Mouse (Mus musculus): ENCODE data around the gene Il19. TPM values are rescaled to one million over a fixed set of nuclear protein-coding genes. Genes with fewer than 3 reads are reported as not detected.

The Il19 gene
- polyA plus RNA-seq, 1 experiment from 2014 or later, result not detected

GRCm38 (mm10) chr1:130918323-130918980 lies 21.5 kb downstream of the Il19 start:
- no peak for ATAC-seq (ENCODE audit: low FRiP score, low read depth)
- H3K27ac ChIP-seq, result no peak overlapping the region
- H3K4me1 ChIP-seq, result no peaks in the 10 kb centered on the region
- H3K4me2 ChIP-seq (replicated peaks), result no peak overlapping the region
- no peaks in the 10 kb centered on the region for H3K27me3 ChIP-seq (replicated peaks)
- H3K9me3 ChIP-seq, result no peaks in the 10 kb centered on the region
- 86% methylated on average over 1 of the region's 1 CpGs for WGBS
- no peaks in the 10 kb centered on the region for H3K36me3 ChIP-seq
- H3K4me3 ChIP-seq, result no peak overlapping the region
- H3K9ac ChIP-seq, result no peak overlapping the region

GRCm38 (mm10) chr1:130911401-130912010 lies 28.4 kb downstream of the Il19 start, which contains the start of gene Il20:
Gene Il20, minus strand, starts transcription at chr1:130911451.
- H3K4me1 ChIP-seq, result no peaks in the 10 kb centered on the region
- H3K4me3 ChIP-seq, result no peak within 1 kb of the TSS
- no peak within 1 kb of the TSS for H3K9ac ChIP-seq
- H3K27ac ChIP-seq, result no peak within 1 kb of the TSS
- WGBS, result 80% methylated on average over 12 of the region's 12 CpGs
- no peaks in the 10 kb centered on the region for H3K27me3 ChIP-seq (replicated peaks)
- H3K4me2 ChIP-seq (replicated peaks), result no peak within 1 kb of the TSS
- H3K9me3 ChIP-seq, result no peaks in the 10 kb centered on the region
- ATAC-seq (ENCODE audit: low FRiP score, low read depth), result no peak
- no peaks in the 10 kb centered on the region for H3K36me3 ChIP-seq

- Histone ChIP-seq H3K9ac (no peak overlapping the region), H3K36me3 (no peaks in the 10 kb centered on the region), H3K9me3 (no peaks in the 10 kb centered on the region), H3K4me2 (replicated peaks) (no peak overlapping the region), H3K4me1 (no peaks in the 10 kb centered on the region), H3K4me3 (no peak overlapping the region), H3K27me3 (replicated peaks) (no peaks in the 10 kb centered on the region), H3K27ac (no peak overlapping the region)
- no peak for ATAC-seq (ENCODE audit: low FRiP score, low read depth)
- 85% methylated on average over 7 of the region's 7 CpGs for WGBS
These were observed 37.4 kb downstream of the Il19 start for GRCm38 (mm10) chr1:130902505-130902904.

GRCm38 (mm10) chr1:130894468-130894867 lies 45.4 kb downstream of the Il19 start:
- Histone ChIP-seq H3K4me1 (no peaks in the 10 kb centered on the region), H3K36me3 (no peaks in the 10 kb centered on the region), H3K9ac (no peak overlapping the region), H3K27me3 (replicated peaks) (no peaks in the 10 kb centered on the region), H3K9me3 (no peaks in the 10 kb centered on the region), H3K4me2 (replicated peaks) (no peak overlapping the region), H3K27ac (no peak overlapping the region), H3K4me3 (no peak overlapping the region)
- WGBS, result 84% methylated on average over 6 of the region's 6 CpGs
- no peak for ATAC-seq (ENCODE audit: low FRiP score, low read depth)

- Histone ChIP-seq H3K27ac (no peak overlapping the region), H3K4me3 (no peak overlapping the region), H3K27me3 (replicated peaks) (no peaks in the 10 kb centered on the region), H3K9me3 (no peaks in the 10 kb centered on the region), H3K4me1 (no peaks in the 10 kb centered on the region), H3K36me3 (no peaks in the 10 kb centered on the region), H3K4me2 (replicated peaks) (no peak overlapping the region), H3K9ac (no peak overlapping the region)
- 79% methylated on average over 9 of the region's 9 CpGs for WGBS
- no peak for ATAC-seq (ENCODE audit: low FRiP score, low read depth)
These were observed 46.4 kb downstream of the Il19 start for GRCm38 (mm10) chr1:130893329-130894040.

GRCm38 (mm10) chr1:130892446-130892845 lies 47.5 kb downstream of the Il19 start:
- Histone ChIP-seq H3K9ac (no peak overlapping the region), H3K4me2 (replicated peaks) (no peak overlapping the region), H3K27me3 (replicated peaks) (no peaks in the 10 kb centered on the region), H3K27ac (no peak overlapping the region), H3K4me1 (no peaks in the 10 kb centered on the region), H3K9me3 (no peaks in the 10 kb centered on the region), H3K36me3 (no peaks in the 10 kb centered on the region), H3K4me3 (no peak overlapping the region)
- ATAC-seq (ENCODE audit: low FRiP score, low read depth), result no peak
- WGBS, result 80% methylated on average over 1 of the region's 1 CpGs

GRCm38 (mm10) chr1:130887354-130887753 lies 52.6 kb downstream of the Il19 start, which contains the start of gene Il24:
Gene Il24, minus strand, starts transcription at chr1:130887454.
- H3K4me1 ChIP-seq, result no peaks in the 10 kb centered on the region
- no peak within 1 kb of the TSS for H3K4me2 ChIP-seq (replicated peaks)
- H3K4me3 ChIP-seq, result no peak within 1 kb of the TSS
- no peak within 1 kb of the TSS for H3K9ac ChIP-seq
- no peak for ATAC-seq (ENCODE audit: low FRiP score, low read depth)
- no peaks in the 10 kb centered on the region for H3K9me3 ChIP-seq
- H3K27ac ChIP-seq, result no peak within 1 kb of the TSS
- no peaks in the 10 kb centered on the region for H3K36me3 ChIP-seq
- no peaks in the 10 kb centered on the region for H3K27me3 ChIP-seq (replicated peaks)

GRCm38 (mm10) chr1:130883146-130883545 lies 56.8 kb downstream of the Il19 start:
- no peak for ATAC-seq (ENCODE audit: low FRiP score, low read depth)
- Histone ChIP-seq H3K4me3 (no peak overlapping the region), H3K9ac (no peak overlapping the region), H3K4me2 (replicated peaks) (no peak overlapping the region), H3K27ac (no peak overlapping the region), H3K27me3 (replicated peaks) (peaks cover 15% of the 10 kb centered on the region), H3K36me3 (no peaks in the 10 kb centered on the region), H3K9me3 (no peaks in the 10 kb centered on the region), H3K4me1 (peaks cover 4% of the 10 kb centered on the region; the same call in 1 of the 2 replicates)
- 88% methylated on average over 4 of the region's 4 CpGs for WGBS

Other genes with a start within 250 kb of the Il19 start
- not detected in 2 replicates for gene Gm29427, start 224.3 kb downstream of the Il19 start, polyA plus RNA-seq (2016; fragmentation: Nextera tagmentation; extraction: Ambion mirVana)
- 18.6 and 20.3 TPM in 2 replicates for gene Yod1, start 222.8 kb downstream of the Il19 start, polyA plus RNA-seq (2016; fragmentation: Nextera tagmentation; extraction: Ambion mirVana)
- 14.9 and 16.1 TPM in 2 replicates for gene Pfkfb2, start 210.9 kb downstream of the Il19 start, polyA plus RNA-seq (2016; fragmentation: Nextera tagmentation; extraction: Ambion mirVana)
- gene AA986860, start 208.1 kb downstream of the Il19 start, polyA plus RNA-seq (2016; fragmentation: Nextera tagmentation; extraction: Ambion mirVana), result 0.51 and 0.86 TPM in 2 replicates
- not detected in 2 replicates for gene Fcamr, start 139.2 kb downstream of the Il19 start, polyA plus RNA-seq (2016; fragmentation: Nextera tagmentation; extraction: Ambion mirVana)
- not detected in 2 replicates for gene Pigr, start 113.4 kb downstream of the Il19 start, polyA plus RNA-seq (2016; fragmentation: Nextera tagmentation; extraction: Ambion mirVana)
- not detected in 2 replicates for gene Fcmr, start 74.4 kb downstream of the Il19 start, polyA plus RNA-seq (2016; fragmentation: Nextera tagmentation; extraction: Ambion mirVana)
- gene Il24, start 52.7 kb downstream of the Il19 start, polyA plus RNA-seq (2016; fragmentation: Nextera tagmentation; extraction: Ambion mirVana), result not detected in 2 replicates
- not detected in 2 replicates for gene Il20, start 28.7 kb downstream of the Il19 start, polyA plus RNA-seq (2016; fragmentation: Nextera tagmentation; extraction: Ambion mirVana)
- not detected in 2 replicates for gene Il10, start 79.7 kb upstream of the Il19 start, polyA plus RNA-seq (2016; fragmentation: Nextera tagmentation; extraction: Ambion mirVana)
- 44.2 and 46.8 TPM in 2 replicates for gene Mapkapk2, start 157.7 kb upstream of the Il19 start, polyA plus RNA-seq (2016; fragmentation: Nextera tagmentation; extraction: Ambion mirVana)
- gene Dyrk3, start 198.2 kb upstream of the Il19 start, polyA plus RNA-seq (2016; fragmentation: Nextera tagmentation; extraction: Ambion mirVana), result 12.4 and 14.8 TPM in 2 replicates
- 50.7 and 54.1 TPM in 2 replicates for gene Eif2d, start 213.1 kb upstream of the Il19 start, polyA plus RNA-seq (2016; fragmentation: Nextera tagmentation; extraction: Ambion mirVana)